Mouse (Mus musculus): Measurements from ENCODE around the gene Uri1. TPM values are rescaled to one million over a fixed set of nuclear protein-coding genes. Genes with fewer than 3 reads are reported as not detected.

The Uri1 gene
- polyA plus RNA-seq, 1 experiment from 2014 or later, result 34.3 TPM

- no peaks in the 10 kb centered on the region for H3K36me3 ChIP-seq (replicated peaks)
- no peak overlapping the region for H3K4me2 ChIP-seq
- H3K4me1 ChIP-seq, result 0 out of 2 replicates have a peak, but pooled peaks cover 3% of the 10 kb centered on the region
- no peaks in the 10 kb centered on the region for H3K9me3 ChIP-seq
- no peak overlapping the region for H3K27ac ChIP-seq
- H3K27me3 ChIP-seq (replicated peaks), result no peaks in the 10 kb centered on the region
- no peak overlapping the region for H3K4me3 ChIP-seq
- WGBS, result 31% methylated on average over 5 of the region's 5 CpGs
- no peak overlapping the region for H3K9ac ChIP-seq
- 0 out of 2 replicates have a peak, but pooled peaks have one; percentile 28 for ATAC-seq (replicated peaks)
Observed at GRCm38 (mm10) chr7:37911114-37911801, 112.1 kb downstream of the Uri1 start.

GRCm38 (mm10) chr7:37910161-37910560, 113.2 kb downstream of the Uri1 start:
- Histone ChIP-seq H3K9me3 (no peaks in the 10 kb centered on the region), H3K4me3 (no peak overlapping the region), H3K27ac (no peak overlapping the region), H3K4me1 (0 out of 2 replicates have a peak, but pooled peaks cover 3% of the 10 kb centered on the region), H3K9ac (no peak overlapping the region), H3K36me3 (replicated peaks) (no peaks in the 10 kb centered on the region), H3K27me3 (replicated peaks) (no peaks in the 10 kb centered on the region), H3K4me2 (no peak overlapping the region)
- WGBS, result 73% methylated on average over 9 of the region's 9 CpGs
- ATAC-seq (replicated peaks), result no peak

Other genes with a start within 250 kb of the Uri1 start
- gene Zfp536, start 249.9 kb downstream of the Uri1 start, polyA plus RNA-seq (2015; fragmentation: Nextera tagmentation; extraction: Ambion mirVana), result 36.5 and 36.7 TPM in 2 replicates
- gene Ccne1, start 84.0 kb upstream of the Uri1 start, polyA plus RNA-seq (2015; fragmentation: Nextera tagmentation; extraction: Ambion mirVana), result 11.6 and 13.2 TPM in 2 replicates
- 29.5 and 31.9 TPM in 2 replicates for gene 1600014C10Rik, start 159.7 kb upstream of the Uri1 start, polyA plus RNA-seq (2015; fragmentation: Nextera tagmentation; extraction: Ambion mirVana)
- 0.48 and 0.72 TPM in 2 replicates for gene Plekhf1, start 204.5 kb upstream of the Uri1 start, polyA plus RNA-seq (2015; fragmentation: Nextera tagmentation; extraction: Ambion mirVana)
- 74.5 and 77.4 TPM in 2 replicates for gene Pop4, start 247.9 kb upstream of the Uri1 start, polyA plus RNA-seq (2015; fragmentation: Nextera tagmentation; extraction: Ambion mirVana)